Mouse (Mus musculus) embryonic facial prominence, embryonic 14.5 days (tissue): ENCODE measurements around the gene Gm27179. TPM values are rescaled to one million over a fixed set of nuclear protein-coding genes. Genes with fewer than 3 reads are reported as not detected.

Experiments used
- polyA plus RNA-seq: library from polyadenylated mRNA; unstranded; fragments of >200 nt; fragmentation: Nextera tagmentation; extraction: Ambion mirVana; gene quantifications from 2 replicates; pipeline ENCODE4 v1.2.1, GENCODE M21; 2014

Gm27179 gene
- polyA plus RNA-seq, 1 experiment from 2014 or later = not detected

Other genes with a start within 250 kb of the Gm27179 start
- not detected in 2 replicates for gene Synb, start 218.2 kb downstream of the Gm27179 start, polyA plus RNA-seq
- gene Gm16867, start 9.2 kb downstream of the Gm27179 start, polyA plus RNA-seq = not detected in 2 replicates
- gene Entpd4b, start 42.9 kb upstream of the Gm27179 start, polyA plus RNA-seq = 20.2 and 21.0 TPM in 2 replicates